Mouse (Mus musculus): ENCODE measurements around the gene Frat2. TPM values are rescaled to one million over a fixed set of nuclear protein-coding genes. Genes with fewer than 3 reads are reported as not detected.
A peak's percentile ranks its signal among the peaks of the same experiment; 100 is the strongest.

The Frat2 gene
- polyA plus RNA-seq, 2 experiments, result 3.4 to 5.2 TPM

- no peak overlapping the region for H3K4me2 ChIP-seq (ENCODE audit: low read depth)
- WGBS (ENCODE audit: insufficient replicate concordance), result 39% methylated on average over 5 of the region's 5 CpGs
- TF ChIP-seq CTCF (IDR thresholded peaks at IDR 0.05; ENCODE audit: low read depth) (no peak), EP300 (IDR thresholded peaks at IDR 0.05; ENCODE audit: low read depth) (no peak)
Measured at GRCm38 (mm10) chr19:41824950-41825349, 23.0 kb downstream of the Frat2 start.

GRCm38 (mm10) chr19:41822589-41822988 is 25.3 kb downstream of the Frat2 start:
- Histone ChIP-seq H3K4me2 (ENCODE audit: low read depth) (peak overlapping the region; percentile 26), H3K27me3 (ENCODE audit: control insufficient read depth, insufficient read depth, low read length) (no peaks in the 10 kb centered on the region), H3K9me3 (ENCODE audit: control insufficient read depth, low read length) (no peaks in the 10 kb centered on the region), H3K27ac (no peak overlapping the region), H3K9ac (replicated peaks) (no peak overlapping the region; the same call in 1 of the 2 replicates), H3K4me3 (ENCODE audit: insufficient read depth in 1 of 2, low read depth in 2 of 2, low read length in 2 of 2) (no peak overlapping the region), H3K4me1 (replicated peaks; ENCODE audit: control insufficient read depth in 2 of 2, insufficient read depth in 2 of 2, low read length in 1 of 2) (peaks cover 3 to 8% of the 10 kb centered on the region in 2 experiments; a peak in 2 of 4 replicates), H3K36me3 (replicated peaks; ENCODE audit: control insufficient read depth, insufficient read depth, low read depth) (no peaks in the 10 kb centered on the region)
- TF ChIP-seq CTCF (IDR thresholded peaks at IDR 0.05; ENCODE audit: low read depth) (no peak), EP300 (IDR thresholded peaks at IDR 0.05; ENCODE audit: low read depth) (no peak)
- ATAC-seq (ENCODE audit: insufficient read depth) (no peak), DNase-seq (ENCODE audit: low read depth in 3 of 3, low spot score in 3 of 3) (no peak)
- 18% methylated on average over 1 of the region's 1 CpGs for WGBS (ENCODE audit: insufficient replicate concordance)

More at GRCm38 (mm10) chr19:41824950-41825349, 23.0 kb downstream of the Frat2 start:
- no peak overlapping the region for H3K27ac ChIP-seq
- ATAC-seq (ENCODE audit: insufficient read depth), result no peak
- peaks cover 8 to 12% of the 10 kb centered on the region in 2 experiments; a peak in 3 of 4 replicates for H3K4me1 ChIP-seq (replicated peaks; ENCODE audit: control insufficient read depth in 2 of 2, insufficient read depth in 2 of 2, low read length in 1 of 2)
- no peaks in the 10 kb centered on the region for H3K36me3 ChIP-seq (replicated peaks; ENCODE audit: control insufficient read depth, insufficient read depth, low read depth)
- H3K27me3 ChIP-seq (ENCODE audit: control insufficient read depth, insufficient read depth, low read length), result no peaks in the 10 kb centered on the region
- no peak overlapping the region for H3K9ac ChIP-seq (replicated peaks)
- DNase-seq (ENCODE audit: low read depth in 3 of 3, low spot score in 3 of 3), result no peak
- no peaks in the 10 kb centered on the region for H3K9me3 ChIP-seq (ENCODE audit: control insufficient read depth, low read length)
- no peak overlapping the region for H3K4me3 ChIP-seq (ENCODE audit: insufficient read depth in 1 of 2, low read depth in 2 of 2, low read length in 2 of 2)

- Histone ChIP-seq H3K4me3 (ENCODE audit: insufficient read depth in 1 of 2, low read depth in 2 of 2, low read length in 2 of 2) (no peak overlapping the region), H3K27me3 (ENCODE audit: control insufficient read depth, insufficient read depth, low read length) (no peaks in the 10 kb centered on the region), H3K4me2 (ENCODE audit: low read depth) (no peak overlapping the region), H3K27ac (no peak overlapping the region), H3K9me3 (ENCODE audit: control insufficient read depth, low read length) (no peaks in the 10 kb centered on the region), H3K4me1 (replicated peaks; ENCODE audit: control insufficient read depth in 2 of 2, insufficient read depth in 2 of 2, low read length in 1 of 2) (peaks cover 3 to 14% of the 10 kb centered on the region in 2 experiments; a peak in 2 of 4 replicates), H3K36me3 (replicated peaks; ENCODE audit: control insufficient read depth, insufficient read depth, low read depth) (no peaks in the 10 kb centered on the region), H3K9ac (replicated peaks) (no peak overlapping the region)
- no peak for TF ChIP-seq EP300 (IDR thresholded peaks at IDR 0.05; ENCODE audit: low read depth)
- TF ChIP-seq CTCF (IDR thresholded peaks at IDR 0.05; ENCODE audit: low read depth), result no peak
- no peak for ATAC-seq (ENCODE audit: insufficient read depth)
- WGBS (ENCODE audit: insufficient replicate concordance), result 55% methylated on average over 5 of the region's 5 CpGs
- no peak for DNase-seq (ENCODE audit: low read depth in 3 of 3, low spot score in 3 of 3)
Measured at GRCm38 (mm10) chr19:41821436-41821835, 26.5 kb downstream of the Frat2 start.

- TF ChIP-seq EP300 (IDR thresholded peaks at IDR 0.05; ENCODE audit: low read depth) (no peak), CTCF (IDR thresholded peaks at IDR 0.05; ENCODE audit: low read depth) (no peak)
- Histone ChIP-seq H3K36me3 (replicated peaks; ENCODE audit: control insufficient read depth, insufficient read depth, low read depth) (no peaks in the 10 kb centered on the region), H3K9ac (replicated peaks) (no peak overlapping the region), H3K4me2 (ENCODE audit: low read depth) (no peak overlapping the region), H3K27me3 (ENCODE audit: control insufficient read depth, insufficient read depth, low read length) (no peaks in the 10 kb centered on the region), H3K27ac (no peak overlapping the region), H3K9me3 (ENCODE audit: control insufficient read depth, low read length) (no peaks in the 10 kb centered on the region), H3K4me1 (replicated peaks; ENCODE audit: control insufficient read depth in 2 of 2, insufficient read depth in 2 of 2, low read length in 1 of 2) (peaks cover 3 to 17% of the 10 kb centered on the region in 2 experiments; a peak in 3 of 4 replicates), H3K4me3 (ENCODE audit: insufficient read depth in 1 of 2, low read depth in 2 of 2, low read length in 2 of 2) (no peak overlapping the region)
- 62% methylated on average over 4 of the region's 4 CpGs for WGBS (ENCODE audit: insufficient replicate concordance)
- no peak for DNase-seq (ENCODE audit: low read depth in 3 of 3, low spot score in 3 of 3)
- ATAC-seq (ENCODE audit: insufficient read depth), result no peak
Measured at GRCm38 (mm10) chr19:41818749-41819148, 29.2 kb downstream of the Frat2 start.

GRCm38 (mm10) chr19:41817325-41817724 is 30.6 kb downstream of the Frat2 start:
- Histone ChIP-seq H3K4me1 (replicated peaks; ENCODE audit: control insufficient read depth in 2 of 2, insufficient read depth in 2 of 2, low read length in 1 of 2) (peaks cover 9 to 21% of the 10 kb centered on the region in 2 experiments), H3K36me3 (replicated peaks; ENCODE audit: control insufficient read depth, insufficient read depth, low read depth) (no peaks in the 10 kb centered on the region), H3K9ac (replicated peaks) (no peak overlapping the region), H3K4me3 (ENCODE audit: insufficient read depth in 1 of 2, low read depth in 2 of 2, low read length in 2 of 2) (no peak overlapping the region), H3K27ac (no peak overlapping the region), H3K9me3 (ENCODE audit: control insufficient read depth, low read length) (no peaks in the 10 kb centered on the region), H3K4me2 (ENCODE audit: low read depth) (no peak overlapping the region), H3K27me3 (ENCODE audit: control insufficient read depth, insufficient read depth, low read length) (no peaks in the 10 kb centered on the region)
- DNase-seq (ENCODE audit: low read depth in 3 of 3, low spot score in 3 of 3), result no peak
- no peak for TF ChIP-seq CTCF (IDR thresholded peaks at IDR 0.05; ENCODE audit: low read depth)
- TF ChIP-seq EP300 (IDR thresholded peaks at IDR 0.05; ENCODE audit: low read depth), result no peak
- WGBS (ENCODE audit: insufficient replicate concordance), result 74% methylated on average over 10 of the region's 10 CpGs
- ATAC-seq (ENCODE audit: insufficient read depth), result no peak
